Mouse (Mus musculus): ENCODE measurements around the gene Wbp1l. TPM values are rescaled to one million over a fixed set of nuclear protein-coding genes. Genes with fewer than 3 reads are reported as not detected.

Gene Wbp1l
- total RNA-seq, 2 experiments from 2014 or later, result 60.3 to 68.7 TPM

GRCm38 (mm10) chr19:46623790-46624772 is 25.2 kb downstream of the Wbp1l start:
- intact Hi-C loops (cut with DNase I), result loop anchor here (1.0 kb wide), 1 partner anchor 17 kb away; no protein-coding TSS in a partner anchor
- DNase-seq, result peak; percentile 67 to 71

GRCm38 (mm10) chr19:46625015-46625414 is 26.1 kb downstream of the Wbp1l start:
- intact Hi-C loops (cut with DNase I), result no loop called here

GRCm38 (mm10) chr19:46625519-46625918 is 26.6 kb downstream of the Wbp1l start:
- DNase-seq, result no peak
- intact Hi-C loops (cut with DNase I), result no loop called here

More at GRCm38 (mm10) chr19:46625015-46625414, 26.1 kb downstream of the Wbp1l start:
- no peak for DNase-seq

- DNase-seq, result no peak
- intact Hi-C loops (cut with DNase I), result no loop called here
These were observed 29.5 kb downstream of the Wbp1l start for GRCm38 (mm10) chr19:46628403-46628802.

GRCm38 (mm10) chr19:46629807-46630206 is 30.9 kb downstream of the Wbp1l start:
- intact Hi-C loops (cut with DNase I), result no loop called here
- no peak for DNase-seq

GRCm38 (mm10) chr19:46631637-46632036 is 32.8 kb downstream of the Wbp1l start:
- no peak for DNase-seq
- intact Hi-C loops (cut with DNase I), result no loop called here

GRCm38 (mm10) chr19:46635766-46636165 is 36.9 kb downstream of the Wbp1l start:
- intact Hi-C loops (cut with DNase I), result no loop called here
- no peak for DNase-seq

GRCm38 (mm10) chr19:46637598-46637997 is 38.7 kb downstream of the Wbp1l start:
- no peak for DNase-seq
- intact Hi-C loops (cut with DNase I), result no loop called here

GRCm38 (mm10) chr19:46639053-46639452 is 40.2 kb downstream of the Wbp1l start:
- no peak for DNase-seq
- intact Hi-C loops (cut with DNase I), result no loop called here

GRCm38 (mm10) chr19:46639496-46639895 is 40.6 kb downstream of the Wbp1l start:
- no peak for DNase-seq
- intact Hi-C loops (cut with DNase I), result no loop called here

- no peak for DNase-seq
- intact Hi-C loops (cut with DNase I), result loop anchor here (1.0 kb wide), 1 partner anchor 16 kb away; no protein-coding TSS in a partner anchor
These were observed 41.9 kb downstream of the Wbp1l start for GRCm38 (mm10) chr19:46640780-46641179.

- intact Hi-C loops (cut with DNase I), result loop anchor here (1.0 kb wide), 1 partner anchor 17 kb away; no protein-coding TSS in a partner anchor
- peak; percentile 73 to 76 for DNase-seq
These were observed 42.7 kb downstream of the Wbp1l start for GRCm38 (mm10) chr19:46641420-46642085.

GRCm38 (mm10) chr19:46642136-46642753 is 43.4 kb downstream of the Wbp1l start:
- intact Hi-C loops (cut with DNase I), result no loop called here
- DNase-seq, result no peak

- intact Hi-C loops (cut with DNase I), result no loop called here
- no peak for DNase-seq
These were observed 44.4 kb downstream of the Wbp1l start for GRCm38 (mm10) chr19:46643236-46643635.

- intact Hi-C loops (cut with DNase I), result no loop called here
- no peak for DNase-seq
These were observed 45.5 kb downstream of the Wbp1l start for GRCm38 (mm10) chr19:46644343-46644792.

- intact Hi-C loops (cut with DNase I), result no loop called here
- DNase-seq, result peak; percentile 72 to 74
These were observed 46.1 kb downstream of the Wbp1l start for GRCm38 (mm10) chr19:46644793-46645602.

GRCm38 (mm10) chr19:46646041-46646481 is 47.2 kb downstream of the Wbp1l start:
- intact Hi-C loops (cut with DNase I), result loop anchor here (2.0 kb wide), 1 partner anchor 39 kb away; no protein-coding TSS in a partner anchor

GRCm38 (mm10) chr19:46647254-46647653 is 48.4 kb downstream of the Wbp1l start:
- DNase-seq, result peak; percentile 55 to 65
- intact Hi-C loops (cut with DNase I), result loop anchor here (2.0 kb wide), 1 partner anchor 40 kb away; no protein-coding TSS in a partner anchor

More at GRCm38 (mm10) chr19:46646041-46646481, 47.2 kb downstream of the Wbp1l start:
- no peak for DNase-seq

GRCm38 (mm10) chr19:46647850-46648249 is 49.0 kb downstream of the Wbp1l start:
- intact Hi-C loops (cut with DNase I), result loop anchor here (2.0 kb wide), 1 partner anchor 41 kb away; no protein-coding TSS in a partner anchor
- peak in 1 of 2 experiments; percentile 41 for DNase-seq
